Mouse (Mus musculus): ENCODE measurements around the gene Ece2. TPM values are rescaled to one million over a fixed set of nuclear protein-coding genes. Genes with fewer than 3 reads are reported as not detected.

Gene Ece2
- polyA plus RNA-seq, 1 experiment = 0.35 TPM

DNA sequence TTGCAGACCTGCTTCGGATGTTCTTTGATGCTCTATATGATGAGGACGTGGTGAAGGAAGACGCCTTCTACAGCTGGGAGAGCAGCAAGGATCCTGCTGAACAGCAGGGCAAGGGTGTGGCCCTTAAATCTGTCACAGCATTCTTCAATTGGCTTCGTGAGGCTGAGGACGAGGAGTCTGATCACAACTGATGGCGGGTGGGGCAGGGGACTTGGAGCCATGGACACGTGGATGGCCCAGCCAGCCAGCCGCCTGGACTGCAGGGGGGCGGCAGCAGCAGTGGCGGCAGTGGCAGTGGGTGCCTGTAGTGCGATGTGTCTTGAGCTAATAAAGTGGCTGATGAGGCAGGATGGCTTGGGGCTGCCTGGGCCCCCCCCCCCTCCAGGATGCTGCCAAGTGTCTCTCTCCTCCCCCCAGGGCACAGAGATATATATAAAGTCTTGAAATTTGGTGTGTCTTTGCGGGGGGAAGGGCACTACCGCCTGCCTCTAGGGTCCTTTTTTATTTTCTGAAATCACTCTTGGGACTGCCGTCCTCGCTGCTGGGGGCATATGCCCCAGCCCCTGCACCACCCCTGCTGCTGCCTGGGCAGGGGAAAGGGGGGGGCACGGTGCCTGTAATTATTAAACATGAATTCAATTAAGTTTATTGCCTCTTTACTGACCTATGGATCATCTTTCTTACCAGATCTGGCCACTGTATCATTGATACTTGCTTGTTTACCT, 62.8 kb downstream of the Ece2 start:
- Histone ChIP-seq H3K4me3 (ENCODE audit: control insufficient read depth, low read depth, low read length) (peak overlapping the region; percentile 55), H3K36me3 (ENCODE audit: control insufficient read depth, insufficient read depth, low read length) (no peaks in the 10 kb centered on the region; the same call in 1 of the 2 replicates), H3K4me1 (ENCODE audit: control insufficient read depth, insufficient read depth, low read length) (peaks cover 21% of the 10 kb centered on the region), H3K27me3 (ENCODE audit: control insufficient read depth, insufficient read depth, low read length) (no peaks in the 10 kb centered on the region), H3K27ac (ENCODE audit: control insufficient read depth, insufficient read depth, low read depth, low read length) (peak overlapping the region; percentile 44)
- no peak for TF ChIP-seq CTCF (IDR thresholded peaks at IDR 0.05; ENCODE audit: control insufficient read depth, insufficient read depth, insufficient replicate concordance, low read depth, low read length)
- TF ChIP-seq POLR2A (IDR thresholded peaks at IDR 0.05; ENCODE audit: control insufficient read depth, low read depth, low read length) = no peak

DNA sequence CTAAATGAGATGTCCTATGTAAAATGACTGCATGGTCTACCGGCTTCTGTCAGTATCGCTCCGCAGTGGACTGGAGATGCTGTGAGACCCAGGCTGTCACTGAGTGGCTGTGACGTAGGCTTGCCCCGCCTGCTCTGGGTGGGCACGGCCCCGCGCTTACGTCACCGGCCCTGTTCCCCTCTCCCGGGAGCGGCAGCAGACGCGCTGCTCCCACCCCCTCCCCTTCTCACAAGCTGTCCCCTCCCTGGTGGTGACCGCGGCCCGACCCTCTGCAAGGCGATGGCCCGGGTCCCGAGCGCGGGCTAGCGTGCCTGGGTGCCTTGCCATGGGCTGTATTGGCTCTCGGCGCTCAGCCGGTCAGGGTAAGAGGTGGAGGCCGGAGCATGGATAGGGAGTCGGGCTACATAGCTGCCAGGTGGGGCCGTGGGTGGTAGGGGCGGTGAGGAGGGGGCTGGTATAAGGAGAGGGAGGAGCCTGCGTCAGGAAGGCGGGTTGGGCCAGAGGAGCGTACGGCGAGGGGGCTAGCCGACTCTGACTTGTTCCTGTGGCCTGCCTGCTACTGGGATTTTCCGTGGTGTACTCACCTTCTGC, 63.6 kb downstream of the Ece2 start, which contains the start of gene Fam131a:
Fam131a (plus strand) TSS at position 131 of the 591 bp plus-strand sequence.
- TF ChIP-seq CTCF (IDR thresholded peaks at IDR 0.05; ENCODE audit: control insufficient read depth, insufficient read depth, insufficient replicate concordance, low read depth, low read length) = no peak
- TF ChIP-seq POLR2A (IDR thresholded peaks at IDR 0.05; ENCODE audit: control insufficient read depth, low read depth, low read length) = peak; percentile 65; the same call in 1 of the 2 replicates
- Histone ChIP-seq H3K27me3 (ENCODE audit: control insufficient read depth, insufficient read depth, low read length) (no peaks in the 10 kb centered on the region), H3K4me1 (ENCODE audit: control insufficient read depth, insufficient read depth, low read length) (peaks cover 21% of the 10 kb centered on the region), H3K27ac (ENCODE audit: control insufficient read depth, insufficient read depth, low read depth, low read length) (peak within 1 kb of the TSS; percentile 59), H3K36me3 (ENCODE audit: control insufficient read depth, insufficient read depth, low read length) (no peaks in the 10 kb centered on the region; the same call in 1 of the 2 replicates), H3K4me3 (ENCODE audit: control insufficient read depth, low read depth, low read length) (peak within 1 kb of the TSS; percentile 95)

DNA sequence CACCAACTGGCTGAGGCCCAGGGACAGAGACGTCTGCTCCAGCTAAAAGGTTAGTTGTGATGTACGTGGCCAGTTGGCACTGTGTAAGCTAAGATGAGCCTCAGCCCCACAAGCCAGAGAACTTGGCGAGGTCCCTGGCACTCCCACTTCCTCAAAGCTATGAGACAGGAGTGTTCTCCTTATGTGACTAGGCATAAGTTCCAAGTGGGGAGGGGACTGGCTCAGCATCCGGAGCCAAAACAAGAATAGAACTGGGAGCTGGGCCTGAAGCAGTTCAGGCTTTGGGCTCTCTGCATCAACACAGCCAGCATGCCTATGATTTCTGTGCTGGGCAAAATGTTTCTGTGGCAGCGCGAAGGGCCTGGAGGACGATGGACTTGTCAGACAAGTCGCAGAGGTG, 65.2 kb downstream of the Ece2 start:
- peak overlapping the region; percentile 95 for H3K4me3 ChIP-seq (ENCODE audit: control insufficient read depth, low read depth, low read length)
- H3K27ac ChIP-seq (ENCODE audit: control insufficient read depth, insufficient read depth, low read depth, low read length) = no peak overlapping the region; the same call in 1 of the 2 replicates
- no peaks in the 10 kb centered on the region; the same call in 1 of the 2 replicates for H3K36me3 ChIP-seq (ENCODE audit: control insufficient read depth, insufficient read depth, low read length)
- H3K27me3 ChIP-seq (ENCODE audit: control insufficient read depth, insufficient read depth, low read length) = no peaks in the 10 kb centered on the region
- TF ChIP-seq POLR2A (IDR thresholded peaks at IDR 0.05; ENCODE audit: control insufficient read depth, low read depth, low read length) = no peak
- TF ChIP-seq CTCF (IDR thresholded peaks at IDR 0.05; ENCODE audit: control insufficient read depth, insufficient read depth, insufficient replicate concordance, low read depth, low read length) = no peak
- peaks cover 21% of the 10 kb centered on the region for H3K4me1 ChIP-seq (ENCODE audit: control insufficient read depth, insufficient read depth, low read length)

DNA sequence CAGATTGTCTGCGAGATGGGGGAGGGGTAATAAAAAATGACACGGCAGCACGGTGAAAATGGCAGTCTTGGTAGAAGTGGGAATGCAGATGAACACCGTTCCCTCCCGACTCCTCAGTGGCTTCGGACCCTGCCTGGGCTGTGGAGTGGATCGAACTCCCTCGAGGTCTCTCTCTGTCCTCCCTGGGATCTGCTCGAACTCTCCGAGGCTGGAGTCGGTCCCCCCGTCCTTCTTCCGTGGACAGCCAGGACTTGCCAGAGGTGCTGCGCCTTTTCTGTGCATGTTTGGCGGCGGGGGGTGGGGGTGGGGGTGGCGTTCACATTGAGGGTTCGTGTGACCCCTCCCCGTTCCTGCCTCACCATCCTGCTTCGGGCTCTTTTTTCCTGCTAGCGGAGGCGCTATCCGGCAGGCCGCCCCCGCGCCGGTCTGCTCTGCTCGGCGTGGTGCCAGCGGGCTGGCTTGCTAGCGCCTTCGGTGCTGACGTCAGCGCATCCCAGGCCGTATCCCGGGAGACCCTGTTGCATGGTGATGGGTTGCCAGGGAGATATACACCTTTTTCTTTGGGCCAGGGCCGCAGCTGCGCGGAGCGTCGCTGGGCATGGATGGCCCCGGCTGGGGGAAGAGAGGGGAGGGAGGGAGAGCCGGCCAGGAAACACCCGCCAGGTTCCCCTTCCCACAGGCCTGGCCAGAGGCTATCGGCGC, 66.1 kb downstream of the Ece2 start:
- Histone ChIP-seq H3K27me3 (ENCODE audit: control insufficient read depth, insufficient read depth, low read length) (no peaks in the 10 kb centered on the region), H3K27ac (ENCODE audit: control insufficient read depth, insufficient read depth, low read depth, low read length) (peak overlapping the region; percentile 60), H3K4me1 (ENCODE audit: control insufficient read depth, insufficient read depth, low read length) (peaks cover 21% of the 10 kb centered on the region), H3K36me3 (ENCODE audit: control insufficient read depth, insufficient read depth, low read length) (no peaks in the 10 kb centered on the region; the same call in 1 of the 2 replicates), H3K4me3 (ENCODE audit: control insufficient read depth, low read depth, low read length) (peak overlapping the region; percentile 95)
- peak; percentile 73 for TF ChIP-seq POLR2A (IDR thresholded peaks at IDR 0.05; ENCODE audit: control insufficient read depth, low read depth, low read length)
- TF ChIP-seq CTCF (IDR thresholded peaks at IDR 0.05; ENCODE audit: control insufficient read depth, insufficient read depth, insufficient replicate concordance, low read depth, low read length) = no peak

Other genes starting within 250 kb of the Ece2 start
- gene Abcc5, start 203.4 kb upstream of the Ece2 start, polyA plus RNA-seq (2012; rRNA removed) = 16.6 and 19.8 TPM in 2 replicates
- 38.7 and 41.8 TPM in 2 replicates for gene Eif2b5, start 131.0 kb upstream of the Ece2 start, polyA plus RNA-seq (2012; rRNA removed)
- gene Dvl3, start 112.8 kb upstream of the Ece2 start, polyA plus RNA-seq (2012; rRNA removed) = 10.2 and 11.6 TPM in 2 replicates
- gene Ap2m1, start 94.3 kb upstream of the Ece2 start, polyA plus RNA-seq (2012; rRNA removed) = 112 and 119 TPM in 2 replicates
- gene Abcf3, start 81.3 kb upstream of the Ece2 start, polyA plus RNA-seq (2012; rRNA removed) = 77.2 and 83.0 TPM in 2 replicates
- 0.09 and 0.13 TPM in 2 replicates for gene Vwa5b2, start 40.4 kb upstream of the Ece2 start, polyA plus RNA-seq (2012; rRNA removed)
- 5.1 and 5.4 TPM in 2 replicates for gene Eef1akmt4, start 18.2 kb upstream of the Ece2 start, polyA plus RNA-seq (2012; rRNA removed)
- 0.11 and 0.15 TPM in 2 replicates for gene Gm49333, start 18.2 kb upstream of the Ece2 start, polyA plus RNA-seq (2012; rRNA removed)
- 18.8 and 22.5 TPM in 2 replicates for gene Alg3, start 18.1 kb upstream of the Ece2 start, polyA plus RNA-seq (2012; rRNA removed)
- 21.5 and 22.1 TPM in 2 replicates for gene Camk2n2, start 8.5 kb upstream of the Ece2 start, polyA plus RNA-seq (2012; rRNA removed)
- gene Psmd2, start 21.8 kb downstream of the Ece2 start, polyA plus RNA-seq (2012; rRNA removed) = 241 and 287 TPM in 2 replicates
- 251 and 267 TPM in 2 replicates for gene Eif4g1, start 38.5 kb downstream of the Ece2 start, polyA plus RNA-seq (2012; rRNA removed)
- gene Fam131a, start 63.4 kb downstream of the Ece2 start, polyA plus RNA-seq (2012; rRNA removed) = 102 and 116 TPM in 2 replicates
- 10.1 and 11.0 TPM in 2 replicates for gene Polr2h, start 87.8 kb downstream of the Ece2 start, polyA plus RNA-seq (2012; rRNA removed)
- gene Clcn2, start 87.9 kb downstream of the Ece2 start, polyA plus RNA-seq (2012; rRNA removed) = 68.6 and 77.2 TPM in 2 replicates
- gene Chrd, start 103.3 kb downstream of the Ece2 start, polyA plus RNA-seq (2012; rRNA removed) = 1.6 and 2.9 TPM in 2 replicates
- gene Thpo, start 104.7 kb downstream of the Ece2 start, polyA plus RNA-seq (2012; rRNA removed) = 0.22 and 0.53 TPM in 2 replicates

All from testis, adult 2 months (tissue).